In genomic region chr2:35308166-35308565, GRCm38 (mm10) we compare ENCODE assay signal across 21 mouse cellular contexts. TPM values are rescaled to one million over a fixed set of nuclear protein-coding genes. Genes with fewer than 3 reads are reported as not detected.
"Had no signal": no experiment of that assay in that cellular context is flagged by ENCODE, and none has a peak within 500 bp of the region (broad histone marks: within the 10 kb centered on the region; RNA-seq: fewer than 3 reads in every experiment).

No protein-coding gene starts in this region.

- H3K9ac ChIP-seq: limb, embryonic 12.5 days; midbrain, embryonic 12.5 days; neural tube, embryonic 12.5 days had no signal

- H3K4me1 ChIP-seq: limb, embryonic 12.5 days; midbrain, embryonic 12.5 days; neural tube, embryonic 12.5 days had no signal

- H3K4me3 ChIP-seq: limb, embryonic 12.5 days; midbrain, embryonic 12.5 days; neural tube, embryonic 12.5 days had no signal

- ATAC-seq: intestine, postnatal 0 days had no signal

- H3K9me3 ChIP-seq: limb, embryonic 12.5 days; midbrain, embryonic 12.5 days; neural tube, embryonic 12.5 days had no signal

- DNase-seq: kidney, adult 8-10 months; kidney, postnatal 25 days; layer of hippocampus, adult 9-11 months; liver; retina, postnatal 1 day; right cerebral cortex, postnatal 4 days; spleen, adult 18-20 months; thymus, adult 18-20 months; thymus, postnatal 14 days had no signal

- H3K36me3 ChIP-seq: midbrain, embryonic 12.5 days; neural tube, embryonic 12.5 days had no signal

- H3K27ac ChIP-seq: limb, embryonic 12.5 days; midbrain, embryonic 12.5 days; neural tube, embryonic 12.5 days had no signal

- H3K4me2 ChIP-seq: limb, embryonic 12.5 days; midbrain, embryonic 12.5 days; neural tube, embryonic 12.5 days had no signal

- H3K27me3 ChIP-seq: limb, embryonic 12.5 days; midbrain, embryonic 12.5 days; neural tube, embryonic 12.5 days had no signal

RNA-seq across cellular contexts. Expression of gene 4930568D16Rik, which starts 59.4 kb away (rescaled TPM):
- total RNA-seq: layer of hippocampus, adult 18-20 months; left cerebral cortex, postnatal 36 days; megakaryocyte-erythroid progenitor cell, adult 5-6 weeks; midbrain, postnatal 0 days; neutrophil, adult 5-6 weeks had no signal
- polyA plus RNA-seq: intestine, postnatal 0 days; kidney, embryonic 16.5 days; limb, embryonic 12.5 days; liver, embryonic 16.5 days; midbrain, embryonic 12.5 days; midbrain, postnatal 0 days; neural tube, embryonic 12.5 days; stomach, embryonic 14.5 days had no signal
